Mouse (Mus musculus): ENCODE data around the gene Usp2.

DNA sequence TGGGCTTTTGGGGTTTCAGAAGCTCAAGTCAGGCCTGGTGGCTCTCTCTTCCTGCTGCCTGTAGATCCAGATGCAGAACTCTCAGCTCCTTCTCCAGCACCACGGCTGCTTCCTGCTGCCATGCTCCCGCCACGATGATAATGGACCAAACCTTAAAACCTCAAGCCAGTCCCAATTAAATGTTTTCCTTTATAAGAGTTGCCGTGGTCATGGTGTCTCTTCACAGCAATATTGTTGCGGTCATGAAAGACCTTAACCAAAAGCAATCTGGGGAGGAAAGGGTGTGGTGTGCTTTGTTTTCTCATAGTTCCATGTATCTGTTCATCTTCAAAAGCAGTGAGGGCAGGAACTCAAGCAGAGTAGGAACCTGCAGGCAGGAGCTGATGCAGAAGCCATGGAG, 29.7 kb upstream of the Usp2 start:
- TF ChIP-seq CHD2 (IDR thresholded peaks at IDR 0.05; ENCODE audit: low read depth, low read length) = no peak
- TF ChIP-seq ZNF384 (IDR thresholded peaks at IDR 0.05; ENCODE audit: low read depth, low read length) = no peak
- TF ChIP-seq ZC3H11A (IDR thresholded peaks at IDR 0.05; ENCODE audit: borderline replicate concordance, low read depth, low read length) = no peak
- TF ChIP-seq MAFK (IDR thresholded peaks at IDR 0.05; ENCODE audit: insufficient read depth, low read depth, low read length) = no peak
- TF ChIP-seq HCFC1 (IDR thresholded peaks at IDR 0.05; ENCODE audit: borderline replicate concordance, insufficient read depth, low read length) = no peak
